ENCODE assay signal across 22 mouse cellular contexts in the genomic region with DNA sequence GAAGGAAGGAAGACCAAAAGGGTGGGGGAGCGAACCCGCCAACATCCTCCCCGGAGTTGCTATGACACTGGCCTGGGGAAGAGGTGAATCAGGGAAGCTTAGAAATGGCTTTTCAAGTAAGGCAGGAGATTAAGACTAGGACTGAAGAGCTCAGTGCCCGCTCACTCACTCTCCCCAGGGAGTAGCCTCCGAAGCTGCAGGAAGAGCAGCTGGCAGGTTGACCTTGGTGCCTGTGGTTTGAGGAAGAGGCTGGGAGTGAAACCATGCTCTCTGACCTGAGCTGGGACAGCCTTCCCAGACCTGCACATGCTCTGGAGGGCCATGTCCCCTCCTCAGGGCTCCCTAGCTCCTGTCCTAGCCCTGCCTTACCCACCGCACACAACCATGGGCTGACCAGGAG. TPM values are rescaled to one million over a fixed set of nuclear protein-coding genes. Genes with fewer than 3 reads are reported as not detected.
"Had no signal": no experiment of that assay in that cellular context is flagged by ENCODE, and none has a peak within 500 bp of the region (broad histone marks: within the 10 kb centered on the region; RNA-seq: fewer than 3 reads in every experiment).

No protein-coding gene starts in this region.

- H3K36me3 ChIP-seq: liver, embryonic 13.5 days; liver, embryonic 15.5 days; lung, embryonic 15.5 days; midbrain, embryonic 10.5 days; midbrain, embryonic 13.5 days; midbrain, embryonic 15.5 days; neural tube, embryonic 12.5 days; stomach, embryonic 15.5 days had no signal

- H3K4me3 ChIP-seq: liver, embryonic 13.5 days; liver, embryonic 15.5 days; lung, embryonic 15.5 days; midbrain, embryonic 10.5 days; midbrain, embryonic 13.5 days; midbrain, embryonic 15.5 days; neural tube, embryonic 12.5 days; stomach, embryonic 15.5 days had no signal

- H3K4me1 ChIP-seq: lung, embryonic 15.5 days had no signal

- H3K4me2 ChIP-seq: liver, embryonic 13.5 days; liver, embryonic 15.5 days; lung, embryonic 15.5 days; midbrain, embryonic 13.5 days; midbrain, embryonic 15.5 days; neural tube, embryonic 12.5 days; stomach, embryonic 15.5 days had no signal

- H3K27ac ChIP-seq: liver, embryonic 13.5 days; liver, embryonic 15.5 days; lung, embryonic 15.5 days; midbrain, embryonic 10.5 days; midbrain, embryonic 13.5 days; midbrain, embryonic 15.5 days; neural tube, embryonic 12.5 days; stomach, embryonic 15.5 days; stomach, postnatal 0 days had no signal

- DNase-seq: liver, embryonic 13.5 days; liver, postnatal 0 days; lung, adult 2 months; lung, postnatal 4 days; right cerebral cortex, postnatal 14 days; thymus, adult 2 months; thymus, postnatal 25 days had no signal

- H3K9ac ChIP-seq: liver, embryonic 13.5 days; liver, embryonic 15.5 days; liver, postnatal 0 days; lung, embryonic 15.5 days; midbrain, embryonic 13.5 days; midbrain, embryonic 15.5 days; neural tube, embryonic 12.5 days; stomach, embryonic 15.5 days had no signal

- H3K27me3 ChIP-seq: midbrain, embryonic 15.5 days; neural tube, embryonic 12.5 days; stomach, embryonic 15.5 days had no signal

RNA-seq across cellular contexts. Expression of a gene that starts 0.7 kb away (rescaled TPM):
- total RNA-seq: megakaryocyte, adult 5-6 weeks; megakaryocyte-erythroid progenitor cell, adult 5-6 weeks; monocyte, adult 5-6 weeks had no signal

RNA-seq across cellular contexts. Expression of a gene that starts 30.9 kb away (rescaled TPM):
- total RNA-seq: megakaryocyte, adult 5-6 weeks; megakaryocyte-erythroid progenitor cell, adult 5-6 weeks; monocyte, adult 5-6 weeks; neutrophil, adult 5-6 weeks had no signal
- polyA plus RNA-seq: lung, postnatal 0 days; midbrain, embryonic 10.5 days; midbrain, embryonic 13.5 days; midbrain, embryonic 15.5 days; midbrain, postnatal 0 days; neural tube, embryonic 12.5 days; neural tube, embryonic 14.5 days had no signal
